Mouse (Mus musculus): ENCODE results near the gene Gpr132.
"Not testable (repeated sequence)": the region's sequence is repeated elsewhere in the genome, so short reads cannot be mapped to it uniquely, and the experiment has no call there.

Gene Gpr132

GRCm38 (mm10) chr12:112821974-112822373 lies 46.1 kb downstream of the Gpr132 start:
- in situ Hi-C loops (cut with MboI, MseI), result no loop called here

- in situ Hi-C loops (cut with MboI, MseI), result no loop called here
Observed at GRCm38 (mm10) chr12:112821216-112821615, 46.8 kb downstream of the Gpr132 start.

GRCm38 (mm10) chr12:112820401-112820999 lies 47.5 kb downstream of the Gpr132 start:
- in situ Hi-C loops (cut with MboI, MseI), result no loop called here

- in situ Hi-C loops (cut with MboI, MseI), result no loop called here
Observed at GRCm38 (mm10) chr12:112819057-112819662, 48.9 kb downstream of the Gpr132 start.

GRCm38 (mm10) chr12:112816866-112817265 lies 51.2 kb downstream of the Gpr132 start:
- in situ Hi-C loops (cut with MboI, MseI), result not testable (repeated sequence)

GRCm38 (mm10) chr12:112816294-112816693 lies 51.7 kb downstream of the Gpr132 start:
- in situ Hi-C loops (cut with MboI, MseI), result no loop called here

GRCm38 (mm10) chr12:112814682-112815470 lies 53.2 kb downstream of the Gpr132 start:
- in situ Hi-C loops (cut with MboI, MseI), result no loop called here

GRCm38 (mm10) chr12:112813370-112813769 lies 54.7 kb downstream of the Gpr132 start:
- in situ Hi-C loops (cut with MboI, MseI), result no loop called here

- in situ Hi-C loops (cut with MboI, MseI), result no loop called here
Observed at GRCm38 (mm10) chr12:112810092-112810885, 57.7 kb downstream of the Gpr132 start.

- in situ Hi-C loops (cut with MboI, MseI), result loop anchor here (5.0 kb wide), 1 partner anchor 67 kb away; no protein-coding TSS in a partner anchor
Observed at GRCm38 (mm10) chr12:112809641-112810040, 58.4 kb downstream of the Gpr132 start.

- in situ Hi-C loops (cut with MboI, MseI), result loop anchor here (5.0 kb wide), 1 partner anchor 66 kb away; no protein-coding TSS in a partner anchor
Observed at GRCm38 (mm10) chr12:112808587-112809364, 59.3 kb downstream of the Gpr132 start, which contains the start of gene Clba1. Gene Clba1, plus strand, starts transcription at chr12:112808937.

- in situ Hi-C loops (cut with MboI, MseI), result loop anchor here (5.0 kb wide), 1 partner anchor 66 kb away; no protein-coding TSS in a partner anchor
Observed at GRCm38 (mm10) chr12:112808212-112808586, 59.8 kb downstream of the Gpr132 start.

- in situ Hi-C loops (cut with MboI, MseI), result loop anchor here (5.0 kb wide), 1 partner anchor 65 kb away; no protein-coding TSS in a partner anchor
Observed at GRCm38 (mm10) chr12:112807796-112808195, 60.2 kb downstream of the Gpr132 start.

GRCm38 (mm10) chr12:112806044-112806443 lies 62.0 kb downstream of the Gpr132 start:
- in situ Hi-C loops (cut with MboI, MseI), result loop anchor here (5.0 kb wide), 1 partner anchor 64 kb away; no protein-coding TSS in a partner anchor

- in situ Hi-C loops (cut with MboI, MseI), result loop anchor here (5.0 kb wide), 1 partner anchor 33 kb away; no protein-coding TSS in a partner anchor
Observed at GRCm38 (mm10) chr12:112804046-112804445, 64.0 kb downstream of the Gpr132 start.

GRCm38 (mm10) chr12:112802917-112803316 lies 65.1 kb downstream of the Gpr132 start:
- in situ Hi-C loops (cut with MboI, MseI), result loop anchor here (5.0 kb wide), 1 partner anchor 34 kb away; no protein-coding TSS in a partner anchor

- in situ Hi-C loops (cut with MboI, MseI), result loop anchor here (5.0 kb wide), 1 partner anchor 35 kb away; no protein-coding TSS in a partner anchor
Observed at GRCm38 (mm10) chr12:112801864-112802846, 65.9 kb downstream of the Gpr132 start, which contains the start of gene Ahnak2. Gene Ahnak2, minus strand, starts transcription at chr12:112802657.
